Mouse (Mus musculus) CD4-positive, CD25-positive, alpha-beta regulatory T cell, adult 9 weeks (primary cell): Measurements from ENCODE around the gene Vmn1r116. TPM values are rescaled to one million over a fixed set of nuclear protein-coding genes. Genes with fewer than 3 reads are reported as not detected.

Experiments
- polyA plus RNA-seq: library from polyadenylated mRNA; unstranded; fragments of 100-300 nt; shearing (Covaris generic); gene quantifications from one replicate; pipeline ENCODE4 v1.2.1, GENCODE M21; 2017

Vmn1r116 gene
- not detected for polyA plus RNA-seq

DNA sequence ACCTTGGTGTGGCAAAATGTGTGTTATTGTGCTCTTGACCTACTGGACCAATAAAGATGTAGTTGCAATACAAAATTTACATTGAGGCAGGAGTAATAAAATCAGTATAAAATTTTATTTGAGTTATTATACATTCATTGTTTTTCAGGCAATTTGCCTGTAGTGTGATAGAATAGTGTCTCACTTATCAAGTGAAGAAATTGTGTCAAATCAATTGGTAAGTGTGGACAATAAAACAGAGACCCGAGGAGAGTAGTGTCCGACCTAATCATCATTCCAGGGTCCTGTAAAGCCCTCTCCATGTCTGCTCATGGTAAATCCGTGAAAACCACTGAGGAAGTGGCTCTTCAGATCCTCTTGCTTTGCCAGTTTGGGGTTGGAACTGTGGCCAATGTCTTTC, at the start of gene Vmn1r116:
Vmn1r116 (plus strand) TSS at position 301 of the 400 bp plus-strand sequence.

DNA sequence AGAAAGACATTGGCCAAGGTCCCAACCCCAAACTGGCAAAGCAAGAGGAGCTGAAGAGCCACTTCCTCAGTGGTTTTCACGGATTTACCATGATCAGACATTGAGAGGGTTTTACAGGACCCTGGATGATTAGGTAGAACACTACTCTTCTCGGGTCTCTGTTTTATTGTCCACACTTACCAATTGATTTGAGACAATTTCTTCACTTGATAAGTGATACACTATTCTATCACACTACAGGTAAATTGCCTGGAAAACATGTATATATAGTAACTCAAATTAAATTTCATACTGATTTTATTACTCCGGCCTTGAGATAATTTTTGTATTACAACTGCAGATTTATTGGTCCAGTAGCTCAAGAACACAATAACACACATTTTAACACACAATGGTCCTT, 27.2 kb upstream of the Vmn1r116 start, which contains the start of gene Vmn1r115:
Vmn1r115 (minus strand) TSS at position 101 of the 400 bp plus-strand sequence.

DNA sequence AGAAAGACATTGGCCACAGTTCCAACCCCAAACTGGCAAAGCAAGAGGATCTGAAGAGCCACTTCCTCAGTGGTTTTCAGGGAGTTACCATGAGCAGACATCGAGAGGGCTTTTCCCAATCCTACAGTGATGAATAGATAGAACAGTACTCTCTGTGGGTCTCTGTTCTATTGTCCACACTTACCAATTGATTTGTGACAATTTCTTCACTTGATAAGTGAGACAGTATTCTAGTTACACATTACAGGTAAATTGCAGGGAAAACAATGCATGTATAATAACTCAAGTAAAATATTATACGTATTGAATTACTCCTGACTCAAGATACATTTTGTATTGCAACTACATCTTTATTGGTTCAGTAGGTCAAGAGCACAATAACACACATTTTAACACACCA, 12.0 kb downstream of the Vmn1r116 start, which contains the start of gene Vmn1r117:
Vmn1r117 (minus strand) TSS at position 101 of the 400 bp plus-strand sequence.

DNA sequence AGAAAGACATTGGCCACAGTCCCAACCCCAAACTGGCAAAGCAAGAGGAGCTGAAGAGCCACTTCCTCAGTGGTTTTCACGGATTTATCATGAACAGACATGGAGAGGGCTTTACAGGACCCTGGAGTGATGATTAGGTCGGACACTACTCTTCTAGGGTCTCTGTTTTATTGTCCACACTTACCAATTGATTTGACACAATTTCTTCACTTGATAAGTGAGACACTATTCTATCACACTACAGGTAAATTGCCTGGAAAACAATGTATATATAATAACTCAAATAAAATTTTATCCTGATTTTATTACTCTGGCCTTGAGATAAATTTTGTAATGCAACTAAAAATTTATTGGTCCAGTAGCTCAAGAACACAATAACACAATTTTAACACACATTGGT, 40.2 kb downstream of the Vmn1r116 start, which contains the start of gene Vmn1r118:
Vmn1r118 (minus strand) TSS at position 101 of the 400 bp plus-strand sequence.

Other genes starting within 250 kb of the Vmn1r116 start
- gene Vmn1r107, start 203.3 kb upstream of the Vmn1r116 start, polyA plus RNA-seq = not detected
- gene Vmn1r111, start 169.0 kb upstream of the Vmn1r116 start, polyA plus RNA-seq = not detected
- not detected for gene Gm10668, start 141.6 kb upstream of the Vmn1r116 start, polyA plus RNA-seq
- not detected for gene Vmn1r112, start 101.1 kb upstream of the Vmn1r116 start, polyA plus RNA-seq
- not detected for gene Vmn1r113, start 85.0 kb upstream of the Vmn1r116 start, polyA plus RNA-seq
- gene Vmn1r114, start 60.1 kb upstream of the Vmn1r116 start, polyA plus RNA-seq = not detected
- gene Vmn1r115, start 27.3 kb upstream of the Vmn1r116 start, polyA plus RNA-seq = not detected
- not detected for gene Vmn1r117, start 11.9 kb downstream of the Vmn1r116 start, polyA plus RNA-seq
- not detected for gene Vmn1r118, start 40.1 kb downstream of the Vmn1r116 start, polyA plus RNA-seq
- gene Vmn1r119, start 140.2 kb downstream of the Vmn1r116 start, polyA plus RNA-seq = not detected
- gene Vmn1r120, start 181.5 kb downstream of the Vmn1r116 start, polyA plus RNA-seq = not detected
- gene Vmn1r121, start 226.3 kb downstream of the Vmn1r116 start, polyA plus RNA-seq = not detected